Mouse (Mus musculus): ENCODE measurements around the gene Chic2. TPM values are rescaled to one million over a fixed set of nuclear protein-coding genes. Genes with fewer than 3 reads are reported as not detected.

The Chic2 gene
- polyA plus RNA-seq, 1 experiment from 2014 or later: 37.7 TPM

DNA sequence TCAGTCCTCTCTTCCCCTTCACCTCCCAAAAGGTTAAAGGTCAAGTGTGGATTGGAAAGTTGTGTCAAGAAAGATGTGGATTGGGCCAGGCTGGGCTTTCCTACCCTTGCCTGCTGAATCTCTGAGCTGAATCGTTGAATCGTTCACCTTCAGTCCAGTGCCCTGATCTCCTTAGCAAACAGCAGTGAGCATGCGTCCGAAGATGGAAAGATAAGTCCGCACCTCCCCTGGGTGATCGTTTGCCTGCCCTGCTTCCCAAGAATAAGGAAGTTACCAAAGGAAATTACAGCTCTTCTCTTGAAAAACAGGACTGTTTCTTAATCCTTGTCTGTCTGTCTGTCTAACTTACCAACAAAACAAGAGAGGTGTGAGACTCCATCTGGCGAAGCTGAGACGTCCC, 96.1 kb downstream of the Chic2 start:
- Histone ChIP-seq H3K27me3 (peaks cover 56% of the 10 kb centered on the region), H3K9me3 (replicated peaks) (no peaks in the 10 kb centered on the region), H3K4me1 (peaks cover 8% of the 10 kb centered on the region; the same call in 1 of the 2 replicates), H3K4me2 (no peak overlapping the region), H3K9ac (no peak overlapping the region), H3K36me3 (ENCODE audit: poor library complexity, severe bottlenecking) (no peaks in the 10 kb centered on the region), H3K4me3 (no peak overlapping the region), H3K27ac (no peak overlapping the region)
- ATAC-seq: no peak
- WGBS: 74% methylated on average over 8 of the region's 8 CpGs

Other genes starting within 250 kb of the Chic2 start
- gene Gsx2, start 30.8 kb upstream of the Chic2 start, polyA plus RNA-seq (2015; fragmentation: Nextera tagmentation; extraction: Ambion mirVana): 11.7 and 14.0 TPM in 2 replicates
- 4.1 and 4.9 TPM in 2 replicates for gene Pdgfra, start 107.5 kb upstream of the Chic2 start, polyA plus RNA-seq (2015; fragmentation: Nextera tagmentation; extraction: Ambion mirVana)